Mouse (Mus musculus) kidney, postnatal 4 days (tissue): ENCODE data around the gene Col16a1.

ENCODE experiments used
- DNase-seq, 2 experiments: peaks; one replicate each; pipeline ENCODE4 v3.0.0; 2021; ENCODE audit warnings: mixed read lengths in 2 of 2

Gene Col16a1

DNA sequence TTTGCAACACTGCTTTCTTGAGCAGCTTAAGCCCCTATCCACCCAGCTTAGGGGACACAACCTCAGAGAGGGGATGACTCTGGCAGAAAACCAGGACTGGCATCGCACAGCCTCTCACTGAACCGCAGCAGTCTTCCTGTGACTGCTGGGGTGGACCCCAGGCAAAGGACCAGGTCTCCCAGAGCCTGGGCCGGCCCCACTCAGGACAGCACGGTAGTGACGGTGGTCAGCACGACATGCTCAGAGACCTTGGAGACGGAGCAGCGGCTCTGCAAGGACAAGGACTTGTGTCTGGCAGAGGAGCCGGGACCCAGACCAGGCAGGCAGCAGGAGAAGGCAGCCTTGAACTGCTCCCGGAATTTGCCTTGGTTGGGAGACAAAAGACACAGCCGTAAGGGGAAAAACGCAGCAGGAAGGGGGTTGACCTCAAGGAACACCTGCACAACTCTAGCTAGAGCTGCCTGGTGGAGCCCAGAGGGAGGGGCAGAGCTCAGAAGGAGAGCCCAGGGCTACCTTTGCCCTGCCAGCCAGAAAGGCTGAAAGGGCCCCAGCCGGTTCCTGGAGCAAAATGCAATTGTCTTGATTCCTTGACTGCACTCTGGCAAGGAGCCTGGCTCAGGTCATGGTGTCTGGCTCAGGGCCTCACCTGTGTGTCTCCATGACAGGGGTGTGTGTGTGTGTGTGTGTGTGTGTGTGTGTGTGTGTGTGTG, 83.2 kb downstream of the Col16a1 start:
- DNase-seq, result peak; percentile 53 to 78

DNA sequence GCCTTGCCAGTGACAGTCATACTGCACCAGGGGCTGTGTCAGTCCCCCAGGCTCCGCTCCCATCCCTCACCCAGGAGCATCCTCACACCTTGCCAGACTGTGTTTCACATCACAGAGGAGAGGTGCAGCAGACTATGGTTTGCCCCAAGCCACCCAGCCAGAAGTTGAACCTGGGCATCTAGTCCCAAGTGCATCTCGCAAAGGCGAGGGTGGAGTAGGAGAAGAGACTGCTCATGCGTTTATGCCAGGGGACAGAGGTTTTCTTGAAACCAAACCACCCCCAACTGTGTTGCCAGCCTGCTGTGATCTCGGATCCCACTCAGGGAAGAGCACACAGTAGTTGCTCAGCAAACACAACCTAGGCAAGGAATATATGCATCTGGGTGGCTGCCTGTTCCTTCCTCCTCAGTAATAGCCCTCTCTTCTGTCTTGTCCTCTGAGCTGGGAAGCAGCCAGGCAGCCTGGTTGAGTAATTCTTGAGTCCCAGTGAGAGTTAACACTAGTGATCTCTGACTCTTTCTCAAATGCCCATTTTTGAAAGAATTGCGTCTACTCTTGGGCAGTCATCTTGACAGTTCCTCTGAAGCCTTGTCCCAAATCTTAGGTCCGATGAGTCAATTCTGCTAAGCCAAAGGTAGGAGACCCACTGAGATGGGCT, 83.9 kb downstream of the Col16a1 start:
- DNase-seq, result peak in 1 of 2 experiments; percentile 21

DNA sequence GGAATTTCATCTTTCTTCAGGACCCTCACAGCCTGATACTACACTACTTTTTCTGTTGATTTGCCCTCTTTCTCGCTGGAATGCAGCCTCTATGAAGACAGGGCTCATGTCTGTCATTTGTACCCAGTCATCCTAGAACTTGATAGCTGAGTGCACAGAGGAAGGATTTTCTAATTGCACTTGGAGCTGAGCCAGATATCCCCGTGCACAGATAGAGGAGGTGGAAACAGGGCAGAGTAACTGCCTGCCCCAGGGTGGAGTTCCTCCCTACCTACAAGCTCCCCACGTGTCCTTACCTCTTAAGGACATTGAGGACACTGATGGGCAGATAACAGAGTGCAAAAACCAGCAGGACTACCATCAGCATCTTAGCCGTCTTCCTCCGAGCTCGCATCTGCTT, 85.8 kb downstream of the Col16a1 start:
- DNase-seq, result peak in 1 of 2 experiments; percentile 27

DNA sequence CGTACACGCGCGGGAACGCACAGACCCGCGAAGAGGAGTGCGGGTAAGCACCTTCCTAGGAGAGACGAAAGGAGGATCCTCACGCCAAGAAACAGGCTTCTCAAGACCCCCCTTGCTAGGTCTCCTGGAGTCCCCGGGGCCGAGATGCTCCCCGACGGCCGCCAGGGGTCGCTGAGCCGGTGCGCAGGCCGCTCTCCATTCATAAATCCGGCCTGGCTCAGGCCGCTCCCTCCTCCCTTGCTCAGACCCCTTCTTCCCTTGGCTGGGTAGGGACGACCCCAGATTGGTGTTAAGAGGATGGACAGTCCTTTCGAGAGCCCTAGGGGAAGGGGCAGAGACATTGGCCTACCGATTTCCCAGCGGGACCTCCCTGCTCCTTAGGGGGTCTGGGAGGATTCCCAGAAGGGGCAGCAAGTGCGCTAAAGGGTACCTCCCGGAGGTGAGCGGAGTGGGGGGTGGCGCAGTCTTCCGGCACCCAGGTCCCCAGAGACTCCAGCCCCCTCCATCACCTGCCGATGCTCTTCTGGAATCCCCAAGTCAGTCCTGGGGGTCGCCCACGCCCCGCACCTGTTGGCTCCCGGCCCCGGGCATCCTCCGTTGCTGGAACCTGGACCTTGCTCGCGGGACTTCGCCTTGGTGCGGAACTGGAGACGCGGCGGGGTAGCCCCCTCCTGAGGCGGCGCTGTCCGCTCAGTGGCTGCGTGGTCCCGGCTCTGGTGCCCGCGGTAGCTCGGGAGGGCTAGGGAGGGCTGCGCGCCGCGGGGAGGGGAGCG, 91.0 kb downstream of the Col16a1 start:
- DNase-seq, result peak; percentile 88 to 90

DNA sequence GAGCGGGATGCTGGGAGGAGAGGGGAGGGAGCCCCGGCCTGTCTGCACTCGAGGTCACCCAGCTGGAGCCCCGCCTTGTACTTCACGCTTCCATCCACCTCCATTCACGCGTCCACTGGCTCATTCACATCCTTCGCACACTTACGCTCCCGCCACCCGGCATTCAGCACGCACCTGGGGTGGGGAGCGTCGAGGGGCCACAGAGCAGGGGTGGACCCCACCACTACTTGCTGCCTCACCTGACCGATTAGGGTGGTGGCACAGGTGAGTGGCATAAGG, 91.5 kb downstream of the Col16a1 start, which contains the start of gene Hcrtr1:
Gene Hcrtr1 (minus strand): TSS at position 146 of the 279 bp plus-strand sequence.
- no peak for DNase-seq

DNA sequence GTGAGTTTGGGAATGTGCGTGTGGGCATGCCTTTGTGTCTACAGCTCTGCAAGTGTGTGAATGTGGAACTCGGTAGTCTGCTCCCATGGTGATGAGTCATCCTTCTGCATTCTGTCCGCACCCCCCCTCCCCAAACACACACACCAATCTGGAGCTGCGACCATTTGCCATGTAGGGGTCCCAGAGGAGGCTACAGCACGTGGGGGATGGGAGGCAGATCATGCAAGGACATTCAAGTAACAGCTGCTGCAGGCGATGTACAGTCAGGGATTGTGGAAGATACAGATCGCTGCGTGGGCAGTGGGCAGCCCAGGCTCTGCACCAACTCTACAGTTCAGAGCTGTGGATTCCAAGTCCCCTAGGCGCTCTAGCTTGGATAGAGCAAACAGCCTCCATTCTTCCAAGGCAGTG, 93.4 kb downstream of the Col16a1 start:
- peak in 1 of 2 experiments; percentile 19 for DNase-seq

DNA sequence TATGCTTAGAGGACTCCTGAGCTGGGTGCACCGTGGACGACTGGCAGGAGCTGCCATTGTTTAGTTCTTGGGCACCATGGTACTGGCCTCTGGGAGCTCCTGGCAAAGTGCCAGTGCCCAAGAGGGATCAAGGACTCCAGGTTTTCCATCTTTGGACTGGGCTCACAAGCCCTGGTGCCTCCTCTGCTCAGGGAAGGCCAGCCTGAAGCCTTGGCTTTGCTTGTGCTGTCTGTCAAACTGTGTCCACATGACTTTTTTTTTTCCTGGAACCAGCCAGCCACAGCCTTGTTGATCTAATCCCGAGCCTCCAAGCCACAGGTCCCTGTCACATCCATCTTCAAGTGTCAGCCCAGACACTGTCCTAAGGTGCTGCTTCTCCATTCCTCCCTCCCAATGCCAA, 94.1 kb downstream of the Col16a1 start:
- DNase-seq, result no peak

DNA sequence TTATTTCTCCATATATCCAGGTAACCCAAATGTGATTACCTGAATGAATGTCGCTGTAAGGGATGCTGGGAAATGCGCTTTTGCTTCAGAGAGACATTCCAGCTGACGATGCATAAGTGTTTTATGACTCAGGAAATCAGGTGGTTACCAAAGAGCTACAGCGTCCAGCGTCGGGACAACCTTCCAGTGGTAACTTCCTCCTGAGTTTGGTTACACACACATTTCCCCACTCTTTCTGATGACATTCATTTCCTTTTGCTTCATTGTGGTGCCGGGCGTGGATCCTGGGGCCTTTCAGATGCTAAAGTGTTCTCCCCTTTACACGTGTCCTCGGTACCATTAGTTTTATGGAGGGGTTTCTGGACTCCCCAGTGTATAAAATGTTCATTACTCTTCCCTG, 100.8 kb downstream of the Col16a1 start:
- DNase-seq, result no peak
